Mouse (Mus musculus) heart, postnatal 4 days (tissue): ENCODE measurements around the gene Celf5. TPM values are rescaled to one million over a fixed set of nuclear protein-coding genes. Genes with fewer than 3 reads are reported as not detected.

Experiments used
- DNase-seq: peaks from one replicate; pipeline ENCODE4 v3.0.0; 2021
- total RNA-seq, 2 experiments: library from RNA; stranded (reverse); gene quantifications; 2 replicates each; pipeline ENCODE4 v1.2.3; 2021

The Celf5 gene
- total RNA-seq, 2 experiments from 2014 or later = 0.09 to 0.33 TPM

DNA sequence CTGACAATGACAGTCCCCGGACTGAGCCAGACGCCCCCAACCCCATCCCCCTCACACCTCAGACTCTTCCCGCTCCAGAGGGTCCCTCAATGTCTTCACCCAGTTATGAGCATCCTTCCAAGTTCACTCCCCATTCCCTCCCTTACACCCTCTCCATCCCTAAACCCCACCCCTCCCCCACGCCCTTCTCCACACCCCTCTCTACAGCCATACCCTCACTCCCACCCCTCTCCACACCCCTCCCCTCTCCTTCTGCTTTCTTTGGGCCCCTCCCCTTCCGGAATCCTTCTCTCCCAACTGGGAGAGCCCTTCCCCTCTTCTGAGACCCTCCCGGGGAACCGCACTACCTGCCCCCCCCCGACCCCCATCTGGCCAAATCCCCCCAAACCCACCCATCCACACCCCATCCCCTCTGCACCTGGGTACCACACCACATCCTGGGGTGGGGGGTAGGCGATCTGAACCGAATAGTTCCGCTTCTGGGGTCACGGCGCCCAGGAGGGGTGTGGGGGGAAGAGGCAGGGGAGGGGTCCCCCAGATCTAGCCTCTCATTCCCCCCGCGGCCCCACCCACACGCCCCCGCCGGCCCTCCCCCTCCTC lies 10.0 kb downstream of the Celf5 start:
- DNase-seq = no peak

DNA sequence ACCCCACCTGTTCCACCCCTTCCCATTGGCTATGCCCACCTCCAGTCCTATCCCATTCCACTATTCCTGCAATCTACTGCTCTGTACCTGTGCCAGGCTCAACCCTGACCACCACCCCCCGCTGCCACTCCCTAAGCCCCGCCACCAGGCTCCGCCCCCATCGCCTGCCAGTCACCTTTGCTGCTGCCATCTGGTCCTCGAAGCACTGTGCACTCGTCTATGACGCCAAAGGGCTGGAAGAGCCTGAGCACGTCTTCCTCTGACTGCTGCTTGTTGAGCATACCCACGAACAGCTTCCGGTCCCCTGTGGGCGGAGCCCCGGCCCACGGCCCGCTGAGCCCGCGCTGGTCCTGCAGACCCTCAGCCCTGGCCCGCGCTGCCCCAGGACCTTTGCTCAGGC lies 12.1 kb downstream of the Celf5 start:
- no peak for DNase-seq

DNA sequence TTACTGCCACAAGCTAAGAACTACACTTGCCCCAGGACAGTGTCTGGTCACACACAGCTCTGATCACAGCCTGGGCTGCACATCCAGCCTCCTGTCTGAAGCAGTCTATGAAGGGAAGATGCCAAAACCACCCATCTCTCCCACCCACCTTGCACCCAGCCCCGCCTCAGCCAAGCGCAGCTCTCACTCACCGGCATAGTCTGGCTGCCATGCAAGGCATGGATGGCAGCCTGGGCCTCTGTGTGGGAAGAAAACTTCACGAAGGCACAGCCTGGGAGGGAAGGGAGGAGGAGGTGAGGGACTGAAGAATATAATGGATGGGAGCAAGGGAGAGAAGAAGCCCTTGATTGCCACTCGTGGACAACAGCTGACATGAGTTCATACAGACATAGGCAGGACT lies 13.3 kb downstream of the Celf5 start:
- no peak for DNase-seq

DNA sequence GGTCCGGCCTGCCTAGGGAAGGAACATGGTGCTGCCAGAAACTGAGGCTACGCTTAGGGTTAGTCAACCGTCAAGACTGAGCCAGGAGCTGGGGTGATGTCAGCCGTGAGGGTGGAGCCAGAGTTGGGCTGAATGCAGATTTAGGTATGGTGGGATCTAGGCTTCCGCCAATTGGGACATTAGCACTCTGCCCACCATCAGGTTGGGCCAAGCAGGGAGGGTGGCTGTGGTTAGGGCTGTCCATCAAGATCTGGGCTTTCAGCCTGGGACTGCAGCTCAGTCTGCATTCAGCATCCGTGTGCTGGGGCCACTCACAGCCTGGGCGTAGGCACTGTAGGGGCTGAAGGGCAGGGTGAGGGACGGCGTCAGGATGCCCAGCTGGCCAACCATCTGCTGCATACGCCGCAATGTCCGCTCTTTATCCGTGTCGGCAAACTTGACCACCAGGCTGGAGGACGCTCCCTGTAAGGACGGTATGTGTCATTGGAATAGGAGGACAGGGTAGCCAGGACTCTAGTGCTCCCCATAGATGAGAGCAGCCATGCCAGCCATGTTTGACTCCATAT lies 14.8 kb downstream of the Celf5 start:
- no peak for DNase-seq

DNA sequence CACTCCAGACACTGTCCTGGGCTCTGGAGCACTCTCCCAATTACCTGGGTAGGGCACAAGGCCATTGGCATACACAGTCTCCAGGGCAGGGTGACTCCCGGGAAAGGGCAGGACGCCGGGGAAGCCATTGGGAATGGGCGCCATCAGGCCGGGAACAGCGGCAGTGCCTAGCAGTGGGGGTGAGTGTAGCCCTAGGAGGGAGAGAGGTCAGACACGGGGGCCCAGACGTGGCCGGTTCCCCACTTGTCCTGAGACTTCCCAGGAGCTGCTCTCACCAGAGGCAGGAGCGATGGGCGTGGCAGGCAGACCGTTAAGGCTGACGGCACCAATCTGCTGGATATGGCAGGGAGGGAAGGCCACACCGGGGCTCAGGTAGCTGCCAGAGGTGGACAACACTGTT lies 15.6 kb downstream of the Celf5 start:
- DNase-seq = no peak

DNA sequence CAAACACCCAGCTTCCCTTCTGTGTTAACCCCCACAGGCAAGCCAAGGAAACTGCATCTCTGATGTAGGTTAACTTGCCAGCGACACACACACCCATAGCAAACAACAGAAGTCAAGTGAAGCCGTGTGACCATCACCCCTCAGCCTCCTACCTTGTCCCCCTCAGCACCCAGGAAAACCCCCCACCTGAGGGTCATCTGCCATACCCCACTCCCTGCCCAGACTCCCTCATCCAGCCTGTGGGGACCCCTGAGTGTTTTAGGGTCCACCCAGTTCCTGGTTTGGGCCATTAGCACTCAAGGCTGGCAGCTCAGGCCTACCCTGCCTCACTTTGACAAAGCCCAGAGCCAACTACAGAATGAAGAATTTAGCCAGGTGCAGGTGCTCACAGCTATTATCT lies 16.4 kb downstream of the Celf5 start:
- DNase-seq = no peak

DNA sequence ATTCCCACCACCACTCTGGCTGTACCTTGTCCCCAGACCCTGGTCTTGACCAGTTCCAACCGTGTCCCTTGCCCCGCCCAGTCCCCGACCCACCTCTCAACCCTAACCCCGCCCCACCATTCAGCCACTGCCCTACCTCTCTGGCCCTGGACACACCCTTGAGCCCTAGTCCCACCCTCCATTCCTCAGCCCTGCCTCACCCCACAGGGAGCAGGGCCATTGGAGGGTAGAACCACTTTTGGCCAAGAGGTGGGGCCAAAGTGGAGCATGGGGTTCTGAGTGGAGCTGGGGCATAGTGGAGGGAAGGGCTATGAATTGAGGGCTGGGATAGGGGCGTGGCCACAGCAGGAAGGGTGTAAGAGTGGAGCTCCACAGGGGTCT lies 17.3 kb downstream of the Celf5 start:
- no peak for DNase-seq

DNA sequence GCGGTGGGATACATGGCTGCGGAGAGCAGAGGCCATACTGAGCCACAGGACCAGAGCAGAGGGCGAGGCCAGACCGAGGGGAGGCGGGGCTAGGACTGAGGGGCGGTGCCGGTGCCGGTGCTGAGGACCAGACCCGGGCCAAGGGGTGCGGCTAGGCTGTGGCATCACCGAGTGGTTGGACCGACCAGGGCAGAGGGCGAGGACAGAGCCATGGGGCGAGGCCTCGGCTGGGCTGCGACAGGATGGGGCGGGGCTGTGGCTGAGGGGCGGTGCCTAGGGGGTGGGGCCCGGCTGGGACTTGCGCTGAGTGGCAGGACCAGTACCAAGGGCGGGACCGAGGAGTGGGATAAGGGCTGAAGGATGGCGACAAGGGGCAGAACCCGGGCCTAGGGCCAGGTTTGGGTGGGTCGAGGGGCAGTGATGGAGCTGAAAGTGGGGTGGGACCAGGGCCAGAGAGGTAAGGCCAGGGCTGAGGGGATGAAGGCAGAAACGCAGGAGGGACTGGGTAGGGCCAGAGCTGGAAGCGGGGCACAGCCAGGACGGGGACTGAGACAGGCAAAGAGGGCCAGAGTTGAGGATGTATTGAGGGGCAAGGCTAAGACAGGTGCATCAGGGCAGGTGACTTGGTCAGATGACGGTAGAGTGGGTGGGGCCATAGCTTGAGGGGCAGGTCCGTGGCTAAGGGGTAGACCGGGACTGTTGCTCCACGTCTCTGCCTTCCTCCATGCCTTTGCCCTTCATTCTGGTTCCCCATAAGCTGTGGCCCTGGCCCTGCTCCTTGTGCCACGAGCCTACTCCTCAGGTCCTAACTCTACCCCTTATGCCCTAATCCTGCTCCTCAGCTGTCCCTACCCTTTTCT lies 17.9 kb downstream of the Celf5 start:
- DNase-seq = peak; percentile 44

DNA sequence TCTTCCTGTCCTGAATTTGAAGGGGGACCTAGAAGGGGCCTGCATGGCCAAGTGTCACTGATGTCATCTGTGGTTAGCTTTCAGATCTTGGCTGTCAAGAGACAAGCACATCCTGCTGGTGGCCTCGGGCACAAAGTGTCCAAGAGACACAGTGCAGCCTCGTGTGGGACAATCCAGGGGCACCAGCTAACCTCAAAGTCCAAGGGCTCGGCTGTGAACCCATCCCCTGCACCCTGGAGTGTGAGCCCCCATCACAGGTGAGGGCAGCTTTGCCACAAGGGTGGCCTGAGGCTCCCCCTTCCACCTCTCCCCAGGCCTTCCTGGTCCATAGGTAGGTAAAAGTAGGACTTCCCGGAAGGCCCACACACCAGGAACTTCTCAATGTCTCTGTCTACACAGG lies 19.0 kb downstream of the Celf5 start:
- no peak for DNase-seq

DNA sequence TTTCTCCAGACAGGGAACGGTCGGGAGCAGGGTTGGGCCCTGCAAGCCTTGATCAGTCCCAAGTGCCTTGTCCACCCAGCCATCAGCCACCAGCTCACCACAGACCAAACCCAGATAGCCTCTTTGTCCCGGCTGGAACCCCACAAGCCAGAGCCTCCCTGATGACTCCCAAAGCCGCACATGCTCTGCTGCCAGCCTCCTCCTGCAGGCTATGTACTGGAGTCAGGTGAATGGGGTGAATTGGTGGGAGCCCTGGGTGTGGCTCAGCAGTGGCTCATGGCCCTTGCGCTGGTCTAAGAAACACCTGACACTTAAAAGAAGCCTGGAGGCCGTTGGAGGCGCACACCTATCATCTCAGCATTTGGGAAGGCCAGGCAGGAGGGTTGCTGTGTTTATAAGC lies 19.6 kb downstream of the Celf5 start:
- peak; percentile 3 for DNase-seq

DNA sequence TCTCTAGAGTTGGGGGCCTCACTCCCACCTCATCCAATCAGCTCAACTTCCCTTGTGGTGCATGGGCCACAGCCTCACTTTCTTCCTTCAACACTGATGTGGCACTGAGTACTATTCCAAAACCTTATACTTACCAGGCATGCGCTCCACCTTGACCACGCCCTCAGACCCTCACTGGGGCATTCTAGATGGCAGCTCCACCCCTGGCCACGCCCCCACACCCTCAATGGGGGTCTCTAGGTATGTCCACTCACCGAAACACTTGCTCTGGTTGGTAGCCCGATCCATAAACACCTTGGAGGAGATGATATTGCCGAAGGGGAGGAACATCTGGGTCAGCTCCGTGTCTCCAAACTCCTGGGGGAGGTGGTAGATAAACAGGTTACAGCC lies 20.1 kb downstream of the Celf5 start:
- DNase-seq = peak; percentile 3

DNA sequence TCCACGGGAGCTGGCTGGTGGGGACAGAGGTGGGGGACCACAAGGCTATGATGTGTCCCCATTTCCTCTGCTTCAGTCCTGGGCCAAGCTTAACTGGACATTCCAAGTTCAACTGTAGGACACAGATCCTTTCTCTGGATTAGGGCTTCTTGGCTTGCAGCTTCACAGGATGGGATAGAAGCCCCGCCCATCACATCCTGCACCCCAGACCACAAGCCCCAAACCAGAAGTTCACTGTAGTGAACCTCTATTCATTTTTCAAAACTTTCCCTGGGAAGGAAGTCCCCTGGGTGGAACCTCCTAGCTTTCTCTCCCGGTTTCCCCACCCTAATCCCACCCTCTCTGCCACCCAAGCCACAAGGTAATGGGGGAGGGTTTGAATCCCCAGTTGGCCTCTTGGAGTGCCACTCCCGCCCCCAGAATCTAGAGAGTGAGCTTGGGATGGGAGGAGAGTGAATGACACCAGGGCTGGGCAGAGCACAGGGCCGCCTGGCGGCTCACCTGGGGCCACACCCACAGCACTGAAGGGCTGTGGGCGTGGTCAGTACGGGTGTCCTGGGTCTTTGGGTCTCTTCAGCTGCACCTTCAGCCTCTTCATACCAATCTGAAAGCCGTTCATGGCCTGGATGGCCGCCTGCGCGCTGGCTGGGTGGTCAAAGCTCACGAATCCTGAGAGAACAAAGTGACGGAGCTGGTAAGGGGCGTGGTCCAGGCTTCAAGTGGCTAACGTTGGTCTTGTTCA lies 20.7 kb downstream of the Celf5 start:
- peak; percentile 4 for DNase-seq

DNA sequence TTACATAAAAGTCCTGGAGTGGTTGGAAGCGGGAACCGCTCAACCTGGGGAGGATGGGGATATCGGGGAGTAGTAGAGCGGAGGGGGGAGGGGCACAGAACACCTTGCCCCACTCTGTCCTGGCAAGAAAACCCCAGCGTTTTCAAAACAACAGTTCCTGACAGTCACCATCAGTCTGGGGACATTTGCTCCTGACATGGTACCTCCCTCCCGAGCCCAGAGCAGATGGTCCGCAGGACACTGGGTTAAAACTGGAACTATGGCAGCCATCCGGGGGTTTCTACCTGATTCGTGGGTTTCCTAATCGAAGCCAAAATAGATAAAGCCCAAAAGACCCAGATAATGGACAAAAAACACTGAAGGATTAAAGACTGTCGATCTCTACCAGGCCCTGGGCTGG lies 21.6 kb downstream of the Celf5 start:
- DNase-seq = no peak

DNA sequence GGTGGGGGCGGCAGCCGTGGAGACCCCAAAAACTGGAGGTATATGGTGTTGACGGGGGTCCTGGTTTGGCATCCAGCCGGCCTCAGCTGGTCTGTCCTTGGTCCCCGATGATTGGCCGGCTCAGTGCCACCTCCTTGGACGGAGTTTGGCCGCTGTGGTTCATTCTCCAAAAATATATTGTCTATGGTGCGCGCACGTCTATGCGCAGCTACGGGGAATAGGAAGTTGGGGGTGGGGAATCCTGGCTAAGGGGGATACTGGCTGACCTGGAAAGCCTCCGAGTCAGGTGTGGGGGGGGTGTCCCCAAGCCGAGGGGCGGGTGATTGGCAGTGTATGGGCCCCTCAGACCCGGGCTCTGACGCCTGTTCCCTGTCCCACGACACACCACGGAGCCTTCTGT lies 22.0 kb downstream of the Celf5 start:
- peak; percentile 6 for DNase-seq

DNA sequence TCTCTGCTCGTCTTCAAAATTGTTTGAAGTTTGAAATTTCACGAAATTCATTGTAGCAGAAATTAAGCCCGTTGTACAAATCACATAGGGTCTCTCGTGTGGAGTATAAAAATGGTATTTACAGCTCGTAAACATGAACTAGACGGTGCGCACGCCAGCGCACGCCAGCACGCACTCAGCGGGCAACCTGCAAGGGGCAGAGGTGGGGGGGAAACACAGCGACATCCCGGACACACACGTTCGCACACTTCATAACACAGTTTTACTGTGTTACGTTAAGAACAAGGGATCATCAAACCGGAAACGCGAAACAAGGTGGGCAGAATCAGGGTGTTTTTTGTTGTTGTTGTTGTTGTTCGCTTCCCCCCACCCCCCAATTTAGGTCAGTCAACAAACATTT lies 23.1 kb downstream of the Celf5 start:
- DNase-seq = no peak

DNA sequence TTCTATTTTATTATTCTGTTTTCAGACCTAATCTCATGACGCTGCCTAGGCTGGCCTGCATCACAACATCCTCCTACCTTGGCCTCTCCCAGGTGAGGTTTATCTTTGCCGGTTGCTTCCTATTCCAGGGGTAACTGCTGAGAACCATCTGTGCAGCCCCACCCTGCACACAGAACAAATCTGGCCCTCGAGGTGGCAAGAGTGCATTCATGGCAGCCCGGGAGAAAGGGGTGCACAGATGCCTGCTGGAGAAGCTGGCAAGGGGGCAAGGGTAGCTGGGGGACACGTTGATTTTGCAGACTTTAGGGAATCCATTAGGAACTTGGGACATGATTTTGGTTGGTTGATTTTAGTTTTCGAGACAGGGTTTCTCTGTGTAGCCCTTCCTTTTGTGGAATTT lies 24.2 kb downstream of the Celf5 start:
- DNase-seq = peak; percentile 2

DNA sequence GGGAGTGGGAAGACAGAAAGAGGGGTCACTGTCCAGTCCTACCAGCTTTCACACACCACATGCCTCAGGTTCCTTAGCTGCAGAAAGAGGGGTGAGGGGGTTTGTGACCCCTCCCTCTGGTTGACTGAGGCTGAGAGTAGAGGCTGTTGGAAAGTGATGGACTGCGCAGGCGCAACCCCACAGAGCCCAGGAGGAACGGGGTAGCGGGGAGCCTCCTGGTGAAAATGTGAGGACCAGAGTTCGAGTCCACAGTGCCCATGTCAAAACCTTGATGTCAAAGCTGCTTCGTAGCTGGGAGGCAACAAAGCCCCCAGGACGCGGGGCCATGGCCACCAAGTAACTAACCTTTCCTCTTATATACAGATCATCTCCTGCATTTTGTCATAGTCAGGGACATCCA lies 24.9 kb downstream of the Celf5 start:
- DNase-seq = peak; percentile 2

DNA sequence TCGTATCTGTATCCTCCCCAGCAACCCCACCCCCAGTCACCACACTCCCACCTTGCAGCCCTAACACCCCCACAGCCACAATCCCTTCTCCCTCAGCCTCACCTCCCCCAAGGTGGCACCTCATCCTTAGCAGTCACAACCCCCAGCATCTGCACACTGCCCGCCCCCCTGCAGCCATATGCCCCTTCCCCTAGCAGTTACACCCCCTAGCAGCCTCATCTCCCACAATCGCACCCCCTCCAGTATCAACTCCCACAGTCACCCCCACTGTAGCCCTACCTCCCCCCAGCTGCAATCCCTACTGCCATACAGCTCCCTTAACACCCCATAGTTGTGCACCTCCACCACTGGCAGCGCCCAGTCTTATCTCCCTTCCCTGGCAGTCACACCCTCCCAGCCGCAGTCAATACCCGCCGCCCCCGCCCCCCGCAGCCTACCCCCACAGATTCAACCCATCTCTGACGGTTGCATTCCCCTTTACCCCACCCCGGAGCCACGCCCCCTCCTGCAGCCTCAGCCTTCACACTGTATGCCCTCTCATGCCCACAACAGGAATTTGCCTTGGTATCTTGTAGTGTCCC lies 25.4 kb downstream of the Celf5 start:
- peak; percentile 4 for DNase-seq

DNA sequence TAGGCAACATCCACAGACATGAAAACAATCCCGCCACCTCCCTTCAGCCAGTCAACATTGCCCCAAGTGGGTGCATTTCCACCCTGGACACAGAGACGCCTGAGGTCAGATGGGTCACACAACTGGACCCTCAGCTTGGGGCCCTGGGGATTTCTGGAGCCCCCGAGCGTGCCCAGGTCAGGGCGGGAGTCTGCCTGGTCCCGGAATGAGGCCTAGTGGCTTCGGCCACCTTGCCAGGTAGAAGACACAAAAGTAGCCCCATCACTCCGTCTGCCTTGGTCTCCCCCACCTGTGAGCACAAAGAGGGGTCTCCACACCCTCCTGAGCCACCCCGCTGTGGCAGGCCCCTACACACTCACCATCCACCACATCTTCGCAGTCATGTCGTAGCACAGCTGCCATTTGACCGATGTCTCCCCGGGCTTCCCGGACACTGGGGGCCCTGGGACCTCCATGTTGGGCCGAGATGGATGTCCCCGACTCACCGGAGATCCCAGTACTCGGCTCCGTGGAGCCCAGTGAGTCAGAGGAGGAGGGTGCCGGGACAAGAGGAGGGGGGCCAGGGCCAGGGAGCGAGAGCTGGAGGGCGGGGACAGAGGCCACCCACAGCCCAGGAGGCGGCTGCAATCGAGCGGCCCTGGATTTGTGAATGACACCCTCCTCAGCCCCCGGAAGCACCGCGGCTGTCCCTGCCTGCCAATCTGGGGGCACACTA lies 27.2 kb downstream of the Celf5 start, which contains the start of gene Nfic:
Nfic (minus strand) TSS at position 455 of the 715 bp plus-strand sequence.
- DNase-seq = peak; percentile 4

DNA sequence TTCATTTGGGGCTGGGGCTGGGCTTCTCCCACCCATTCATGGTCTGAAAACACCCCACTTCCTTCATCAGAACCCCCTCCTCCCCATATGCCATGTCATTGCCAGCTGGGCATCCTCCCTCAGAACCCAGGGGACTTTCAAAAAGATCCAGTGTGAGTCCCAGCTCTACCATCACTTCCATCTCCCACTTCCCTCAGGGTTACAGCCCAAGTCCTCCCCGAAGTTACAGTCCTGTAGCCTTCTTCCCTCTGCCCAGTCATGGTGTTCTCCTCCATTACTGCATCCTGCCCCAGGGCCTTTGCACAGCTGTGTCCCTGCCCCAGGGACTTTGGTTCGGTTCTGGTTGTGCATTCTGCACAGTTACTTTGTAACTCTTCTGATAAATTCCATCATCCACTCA lies 28.4 kb downstream of the Celf5 start:
- peak; percentile 3 for DNase-seq

DNA sequence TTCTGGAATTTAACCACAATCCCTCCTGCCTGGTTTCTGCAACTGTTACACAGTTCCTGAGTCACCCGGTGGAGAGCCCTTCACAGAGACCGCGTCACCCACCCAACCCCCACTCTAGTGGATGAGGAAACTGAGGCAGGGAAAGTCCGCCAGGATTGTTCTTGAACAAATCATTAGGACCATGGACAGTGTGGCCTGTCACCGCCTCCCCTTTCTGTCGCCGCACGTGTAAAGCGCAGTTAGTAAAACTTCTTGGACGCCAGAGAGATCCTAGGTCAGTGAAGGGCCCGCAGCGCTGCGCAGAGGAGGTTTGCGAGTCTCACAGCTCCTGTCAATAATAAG lies 29.6 kb downstream of the Celf5 start:
- no peak for DNase-seq

DNA sequence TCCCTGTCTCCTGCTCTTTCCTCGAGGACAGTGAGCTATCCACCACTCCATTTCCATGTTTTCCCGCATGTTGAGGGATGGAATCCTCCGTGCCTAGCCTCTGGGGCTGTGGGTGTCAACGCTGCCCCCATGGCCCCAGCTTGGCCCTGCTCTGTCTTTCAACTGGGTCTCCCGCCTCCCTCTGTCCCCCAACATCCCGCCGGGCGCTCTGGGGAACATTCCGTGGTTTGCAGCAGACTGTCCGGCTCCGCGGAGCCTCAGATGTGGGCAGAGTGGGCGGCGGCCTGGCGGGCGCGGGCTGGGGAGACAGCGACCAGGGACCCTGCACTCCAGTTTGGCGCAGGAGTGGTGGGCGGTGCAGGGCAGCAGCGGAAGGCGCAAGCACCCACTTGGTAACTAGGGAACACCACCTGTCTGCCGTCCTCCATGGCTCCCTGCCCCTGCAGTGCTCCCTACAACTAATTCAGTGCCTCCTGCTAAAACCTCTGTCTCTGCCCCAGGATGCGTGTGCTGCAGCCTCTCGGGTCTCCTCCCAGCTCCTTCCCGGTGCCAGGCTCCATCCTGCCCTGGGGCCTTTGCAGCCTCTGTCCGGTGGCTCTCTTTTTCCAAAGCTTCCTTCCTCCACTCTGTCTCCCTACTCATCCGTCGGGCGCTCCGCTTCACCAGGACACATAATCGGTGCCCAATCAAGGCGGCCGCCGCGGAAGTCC lies 30.1 kb downstream of the Celf5 start:
- peak; percentile 7 for DNase-seq
